Mouse (Mus musculus) heart, postnatal 0 days (tissue): ENCODE measurements around the gene Rps5. TPM values are rescaled to one million over a fixed set of nuclear protein-coding genes. Genes with fewer than 3 reads are reported as not detected.
A peak's percentile ranks its signal among the peaks of the same experiment; 100 is the strongest.

Source experiments
- ATAC-seq: fragments of 200-750 bp; cut with Nextera tagmentation; 2 replicates; pipeline ENCODE4 v1.8.0; 2017; ENCODE audit warnings: low read depth, moderate number of reproducible peaks, moderate library complexity; ENCODE audit not compliant: insufficient read depth
- DNase-seq: peaks from one replicate; pipeline ENCODE4 v3.0.0-alpha.2; 2016; ENCODE audit warnings: low spot score
- H3K27ac ChIP-seq: fragments of 300-500 bp; sonication (generic); 2 replicates; pipeline ENCODE4 v1.5.1; 2014; ENCODE audit warnings: low read depth, mild to moderate bottlenecking
- H3K27me3 ChIP-seq: fragments of 300-500 bp; sonication (generic); 2 replicates; pipeline ENCODE4 v1.6.1; 2014; ENCODE audit warnings: low read length, mixed read lengths; ENCODE audit not compliant: control insufficient read depth, insufficient read depth
- H3K36me3 ChIP-seq: fragments of 300-500 bp; sonication (generic); replicated peaks from 2 replicates; pipeline ENCODE4 v1.6.1; 2014; ENCODE audit warnings: low read length, mixed read lengths; ENCODE audit not compliant: control insufficient read depth, insufficient read depth
- H3K4me1 ChIP-seq: fragments of 300-500 bp; sonication (generic); 2 replicates; pipeline ENCODE4 v1.6.1; 2014; ENCODE audit warnings: antibody characterized with exemption; ENCODE audit not compliant: control insufficient read depth, insufficient read depth
- H3K4me2 ChIP-seq: fragments of 300-500 bp; sonication (generic); 2 replicates; pipeline ENCODE4 v1.6.1; 2014; ENCODE audit warnings: low read depth, mild to moderate bottlenecking, low read length, moderate library complexity
- H3K4me3 ChIP-seq: fragments of 300-500 bp; sonication (generic); 2 replicates; pipeline ENCODE4 v1.5.1; 2014; ENCODE audit warnings: low read depth, low read length
- H3K9ac ChIP-seq: fragments of 300-500 bp; sonication (generic); replicated peaks from 2 replicates; pipeline ENCODE4 v1.6.1; 2014; ENCODE audit warnings: low read depth, low read length, mixed read lengths
- H3K9me3 ChIP-seq: fragments of 300-500 bp; sonication (generic); replicated peaks from 2 replicates; pipeline ENCODE4 v1.6.1; 2016; ENCODE audit warnings: low read length; ENCODE audit not compliant: control insufficient read depth
- CTCF ChIP-seq: IDR thresholded peaks from 2 replicates; pipeline ENCODE4 v1.5.1; 2016; ENCODE audit warnings: antibody characterized with exemption, control low read depth, low read depth
- EP300 ChIP-seq: IDR thresholded peaks from 2 replicates; pipeline ENCODE4 v1.6.1; 2016; ENCODE audit warnings: antibody characterized with exemption, low read depth
- WGBS: fragments of 180-500 bp; shearing (Covaris S2); extraction: QIAGEN DNeasy Blood & Tissue Kit; methylation state at CpG from one replicate; pipeline ENCODE4 v1.1.7; 2014; 5-methylcytosine and 5-hydroxymethylcytosine counted together
- polyA plus RNA-seq: library from polyadenylated mRNA; unstranded; fragments of >200 nt; fragmentation: Nextera tagmentation; extraction: Ambion mirVana; gene quantifications from 2 replicates; pipeline ENCODE4 v1.2.1, GENCODE M21; 2015
- total RNA-seq: library from RNA; depleted of rRNA; stranded (reverse); fragments of >200 nt; gene quantifications from 2 replicates; pipeline ENCODE4 v1.2.3, GENCODE M21; 2014; ENCODE audit warnings: low replicate concordance

Gene Rps5
- total and polyA plus RNA-seq, 2 experiments from 2014 or later, result 431 to 1,775 TPM

GRCm38 (mm10) chr7:12949032-12949871 lies 27.2 kb downstream of the Rps5 start:
- peak; percentile 96 for DNase-seq
- H3K9ac ChIP-seq, result peak overlapping the region; percentile 55

DNA sequence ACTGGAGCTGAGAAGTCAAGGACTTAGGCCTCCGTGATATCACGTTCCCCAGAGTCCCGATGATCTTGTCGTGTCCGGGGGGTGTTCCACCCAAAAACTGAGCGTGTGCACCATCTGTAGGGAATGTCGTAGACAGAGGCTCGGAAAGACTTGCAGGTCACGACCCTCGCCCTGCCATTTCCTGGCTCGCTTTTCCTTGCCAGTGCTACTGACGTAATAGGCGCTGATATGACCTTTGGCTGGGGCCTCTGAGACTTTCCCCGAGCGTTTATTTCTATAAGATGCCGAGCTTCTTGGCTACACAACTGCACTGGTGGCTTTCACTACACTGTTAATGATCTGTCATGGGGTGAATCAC lies 27.8 kb downstream of the Rps5 start:
- H3K36me3 ChIP-seq, result no peaks in the 10 kb centered on the region
- H3K9me3 ChIP-seq, result no peaks in the 10 kb centered on the region
- peak overlapping the region; percentile 49 for H3K4me3 ChIP-seq
- DNase-seq (no peak), ATAC-seq (peak; percentile 47)
- TF ChIP-seq EP300 (no peak), CTCF (no peak)
- peak overlapping the region; percentile 62 for H3K27ac ChIP-seq
- no peaks in the 10 kb centered on the region for H3K27me3 ChIP-seq
- peak overlapping the region; percentile 55 for H3K9ac ChIP-seq
- peak overlapping the region; percentile 75 for H3K4me2 ChIP-seq
- peaks cover 7% of the 10 kb centered on the region for H3K4me1 ChIP-seq
- 6% methylated on average over 16 of the region's 16 CpGs for WGBS

More at GRCm38 (mm10) chr7:12949032-12949871, 27.2 kb downstream of the Rps5 start:
- TF ChIP-seq CTCF (no peak), EP300 (no peak)
- Histone ChIP-seq H3K4me3 (peak overlapping the region; percentile 49), H3K4me1 (peaks cover 7% of the 10 kb centered on the region), H3K27ac (peak overlapping the region; percentile 68), H3K27me3 (no peaks in the 10 kb centered on the region), H3K4me2 (peak overlapping the region; percentile 75), H3K9me3 (no peaks in the 10 kb centered on the region), H3K36me3 (no peaks in the 10 kb centered on the region)
- ATAC-seq, result peak; percentile 94
- 9% methylated on average over 35 of the region's 35 CpGs for WGBS

DNA sequence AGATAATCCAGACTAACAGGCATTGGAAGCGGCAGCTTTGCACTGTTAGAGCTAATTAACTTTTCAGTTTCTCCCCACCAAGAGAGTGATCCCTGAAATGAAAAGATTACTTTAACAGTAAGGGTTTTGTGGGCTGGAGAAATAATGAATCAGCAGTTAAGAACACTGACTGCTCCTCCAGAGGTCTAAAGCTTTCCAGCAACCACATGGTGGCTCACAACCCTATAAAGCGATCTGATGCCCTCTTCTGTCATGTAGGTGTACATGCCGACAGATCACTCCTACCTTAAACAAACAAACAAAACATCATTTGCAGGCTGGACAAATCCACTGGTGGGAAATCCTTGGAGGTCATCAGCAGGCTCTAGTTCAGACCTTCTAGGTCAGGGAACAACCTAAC lies 32.8 kb downstream of the Rps5 start:
- no peak for TF ChIP-seq EP300
- TF ChIP-seq CTCF, result peak; percentile 42
- Histone ChIP-seq H3K27me3 (no peaks in the 10 kb centered on the region), H3K36me3 (no peaks in the 10 kb centered on the region), H3K4me1 (peaks cover 6% of the 10 kb centered on the region), H3K4me3 (no peak overlapping the region), H3K4me2 (no peak overlapping the region), H3K9ac (no peak overlapping the region), H3K9me3 (no peaks in the 10 kb centered on the region), H3K27ac (no peak overlapping the region)
- WGBS, result 42% methylated on average over 3 of the region's 3 CpGs
- ATAC-seq (no peak), DNase-seq (no peak)

DNA sequence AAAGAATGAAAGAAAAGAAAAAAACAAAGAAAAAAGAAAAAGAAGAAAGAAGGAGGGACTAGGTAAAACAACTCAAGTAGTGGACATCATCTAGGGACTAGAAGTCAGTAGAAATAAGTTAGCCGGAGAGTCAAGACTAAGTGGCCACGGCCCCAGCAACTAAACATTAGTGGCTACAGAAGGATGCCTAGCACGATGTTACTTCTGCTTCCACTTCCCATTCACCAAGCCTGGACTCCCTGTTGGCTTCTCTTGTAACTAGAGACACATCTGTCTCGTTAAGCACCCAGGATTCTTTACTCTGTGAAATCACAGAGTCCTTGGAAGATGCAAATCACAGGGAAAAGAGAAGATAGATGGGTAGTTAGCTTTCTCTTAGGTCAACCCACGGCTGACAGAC lies 35.4 kb downstream of the Rps5 start:
- TF ChIP-seq CTCF, result no peak
- TF ChIP-seq EP300, result no peak
- Histone ChIP-seq H3K27ac (no peak overlapping the region), H3K9me3 (no peaks in the 10 kb centered on the region), H3K9ac (no peak overlapping the region), H3K4me2 (no peak overlapping the region), H3K36me3 (no peaks in the 10 kb centered on the region), H3K4me3 (no peak overlapping the region), H3K27me3 (no peaks in the 10 kb centered on the region), H3K4me1 (no peaks in the 10 kb centered on the region)
- WGBS, result 63% methylated on average over 5 of the region's 5 CpGs
- ATAC-seq (no peak), DNase-seq (no peak)

DNA sequence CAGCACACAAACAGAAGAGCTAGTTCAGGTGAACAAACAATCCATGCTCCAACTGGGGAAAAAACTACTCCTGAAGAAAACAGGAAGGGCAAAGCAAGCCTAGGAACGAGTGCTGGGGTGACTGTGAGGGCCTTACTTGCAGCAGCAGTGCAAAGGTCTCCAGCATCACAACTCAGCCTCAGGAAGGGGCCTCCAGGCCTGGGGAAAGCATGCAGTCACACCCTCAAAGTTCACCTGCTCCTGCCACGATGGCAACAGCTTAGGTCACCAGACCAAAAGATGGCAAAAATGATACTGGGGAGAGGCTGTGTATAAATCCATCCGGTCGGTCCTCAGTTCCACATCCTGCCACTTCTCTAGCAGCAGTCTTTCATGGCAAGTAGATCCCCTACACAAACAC lies 36.9 kb downstream of the Rps5 start:
- no peaks in the 10 kb centered on the region for H3K4me1 ChIP-seq
- H3K4me3 ChIP-seq, result no peak overlapping the region
- no peak overlapping the region for H3K9ac ChIP-seq
- H3K27ac ChIP-seq, result no peak overlapping the region
- TF ChIP-seq EP300 (no peak), CTCF (no peak)
- H3K27me3 ChIP-seq, result no peaks in the 10 kb centered on the region
- ATAC-seq (no peak), DNase-seq (no peak)
- no peak overlapping the region for H3K4me2 ChIP-seq
- no peaks in the 10 kb centered on the region for H3K9me3 ChIP-seq
- WGBS, result 82% methylated on average over 4 of the region's 4 CpGs
- no peaks in the 10 kb centered on the region for H3K36me3 ChIP-seq

DNA sequence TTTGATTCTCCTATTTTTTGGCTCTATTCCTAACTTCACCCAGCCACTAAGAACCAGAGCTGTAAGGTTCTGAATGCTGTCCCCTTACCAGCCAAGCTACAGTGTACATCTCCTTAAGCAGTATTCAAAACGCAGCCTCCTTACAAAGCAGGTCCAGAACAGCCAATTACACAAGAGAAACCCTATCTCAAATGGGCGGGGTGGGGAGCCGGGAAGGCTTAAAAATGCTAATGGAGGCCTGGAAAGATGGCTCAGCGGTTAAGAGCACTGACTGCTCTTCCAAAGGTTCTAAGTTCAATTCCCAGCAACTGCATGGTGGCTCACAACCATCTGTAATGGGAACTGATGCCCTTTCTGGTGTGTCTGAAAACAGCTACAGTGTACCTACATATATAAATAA lies 37.6 kb downstream of the Rps5 start:
- ATAC-seq, result no peak
- 32% methylated on average over 4 of the region's 4 CpGs for WGBS

More for the DNA sequence above, 37.6 kb downstream of the Rps5 start:
- H3K9me3 ChIP-seq, result no peaks in the 10 kb centered on the region
- no peak overlapping the region for H3K9ac ChIP-seq
- DNase-seq, result no peak
- H3K4me1 ChIP-seq, result no peaks in the 10 kb centered on the region
- H3K4me2 ChIP-seq, result no peak overlapping the region
- no peak overlapping the region for H3K4me3 ChIP-seq
- H3K27ac ChIP-seq, result no peak overlapping the region
- no peaks in the 10 kb centered on the region for H3K36me3 ChIP-seq
- no peaks in the 10 kb centered on the region for H3K27me3 ChIP-seq
- TF ChIP-seq EP300 (no peak), CTCF (no peak)
